Mouse (Mus musculus) CD8-positive naive resting alpha-beta T cell, adult 57 days (primary cell): ENCODE measurements around the gene Olfr516. TPM values are rescaled to one million over a fixed set of nuclear protein-coding genes. Genes with fewer than 3 reads are reported as not detected.

Experiments
- total RNA-seq: library from RNA; stranded (reverse); gene quantifications from one replicate; pipeline ENCODE4 v1.2.4, GENCODE M21; 2023

Gene Olfr516
- total RNA-seq = not detected

GRCm38 (mm10) chr7:108850429-108850828 is at the start of gene Olfr516:
Gene Olfr516 (minus strand): TSS chr7:108850529.

GRCm38 (mm10) chr7:108894320-108894719 is 44.0 kb upstream of the Olfr516 start, which contains the start of gene Olfr519:
Gene Olfr519 (minus strand): TSS chr7:108894420.

GRCm38 (mm10) chr7:108884906-108885305 is 34.6 kb upstream of the Olfr516 start, which contains the start of gene Olfr518:
Gene Olfr518 (minus strand): TSS chr7:108885006.

GRCm38 (mm10) chr7:108872279-108872678 is 21.9 kb upstream of the Olfr516 start, which contains the start of gene Olfr517:
Gene Olfr517 (minus strand): TSS chr7:108872379.

GRCm38 (mm10) chr7:108825897-108826296 is 24.4 kb downstream of the Olfr516 start, which contains the start of gene Olfr514:
Gene Olfr514 (minus strand): TSS chr7:108825997.

Other genes starting within 250 kb of the Olfr516 start
- gene Olfr506, start 239.7 kb downstream of the Olfr516 start, total RNA-seq = not detected
- not detected for gene Olfr507, start 228.7 kb downstream of the Olfr516 start, total RNA-seq
- gene Olfr508, start 220.5 kb downstream of the Olfr516 start, total RNA-seq = not detected
- gene Olfr509, start 198.6 kb downstream of the Olfr516 start, total RNA-seq = not detected
- not detected for gene Olfr510, start 184.1 kb downstream of the Olfr516 start, total RNA-seq
- not detected for gene Olfr512, start 137.2 kb downstream of the Olfr516 start, total RNA-seq
- not detected for gene Olfr513, start 99.6 kb downstream of the Olfr516 start, total RNA-seq
- gene Olfr514, start 24.5 kb downstream of the Olfr516 start, total RNA-seq = not detected
- not detected for gene Olfr517, start 21.9 kb upstream of the Olfr516 start, total RNA-seq
- gene Olfr518, start 34.5 kb upstream of the Olfr516 start, total RNA-seq = not detected
- not detected for gene Olfr519, start 43.9 kb upstream of the Olfr516 start, total RNA-seq
- 1.7 TPM for gene Nlrp10, start 79.6 kb upstream of the Olfr516 start, total RNA-seq
- 256 TPM for gene Eif3f, start 83.9 kb upstream of the Olfr516 start, total RNA-seq
- 0.86 TPM for gene Tub, start 99.8 kb upstream of the Olfr516 start, total RNA-seq
- not detected for gene Ric3, start 232.8 kb upstream of the Olfr516 start, total RNA-seq